Mouse (Mus musculus) lung, embryonic 16.5 days (tissue): ENCODE results near the gene Gm10428. TPM values are rescaled to one million over a fixed set of nuclear protein-coding genes. Genes with fewer than 3 reads are reported as not detected.

Source experiments
- ATAC-seq: fragments of 200-750 bp; cut with Nextera tagmentation; 2 replicates; pipeline ENCODE4 v1.8.0; 2017; ENCODE audit warnings: low read depth, mild to moderate bottlenecking, moderate library complexity
- H3K27ac ChIP-seq: fragments of 300-500 bp; sonication (generic); 2 replicates; pipeline ENCODE4 v1.5.1; 2014; ENCODE audit warnings: mild to moderate bottlenecking, control low read depth, low read length
- H3K27me3 ChIP-seq: fragments of 300-500 bp; sonication (generic); 2 replicates; pipeline ENCODE4 v1.6.1; 2014; ENCODE audit warnings: low read depth, low read length, mixed read lengths; ENCODE audit not compliant: control insufficient read depth, insufficient read depth
- H3K36me3 ChIP-seq: fragments of 300-500 bp; sonication (generic); 2 replicates; pipeline ENCODE4 v1.6.1; 2014; ENCODE audit warnings: low read length; ENCODE audit not compliant: control insufficient read depth, insufficient read depth
- H3K4me1 ChIP-seq: fragments of 300-500 bp; sonication (generic); replicated peaks from 2 replicates; pipeline ENCODE4 v1.6.1; 2014; ENCODE audit warnings: low read length, mixed read lengths; ENCODE audit not compliant: control insufficient read depth, insufficient read depth
- H3K4me2 ChIP-seq: fragments of 300-500 bp; sonication (generic); 2 replicates; pipeline ENCODE4 v1.6.1; 2014; ENCODE audit warnings: low read depth, low read length, control low read depth
- H3K4me3 ChIP-seq: fragments of 300-500 bp; sonication (generic); 2 replicates; pipeline ENCODE4 v1.5.1; 2014; ENCODE audit warnings: mild to moderate bottlenecking, low read length, control low read depth
- H3K9ac ChIP-seq: fragments of 300-500 bp; sonication (generic); 2 replicates; pipeline ENCODE4 v1.6.1; 2014; ENCODE audit warnings: low read length, control low read depth
- H3K9me3 ChIP-seq: fragments of 300-500 bp; sonication (generic); 2 replicates; pipeline ENCODE4 v1.6.1; 2016; ENCODE audit warnings: low read length; ENCODE audit not compliant: control insufficient read depth
- WGBS: fragments of 180-500 bp; shearing (Covaris S2); extraction: QIAGEN DNeasy Blood & Tissue Kit; methylation state at CpG from one replicate; pipeline ENCODE4 v1.1.7; 2014; 5-methylcytosine and 5-hydroxymethylcytosine counted together
- polyA plus RNA-seq: library from polyadenylated mRNA; unstranded; fragments of >200 nt; fragmentation: Nextera tagmentation; extraction: Ambion mirVana; gene quantifications from 2 replicates; pipeline ENCODE4 v1.2.1, GENCODE M21; 2015

Gm10428 gene
- polyA plus RNA-seq = not detected in 2 replicates

DNA sequence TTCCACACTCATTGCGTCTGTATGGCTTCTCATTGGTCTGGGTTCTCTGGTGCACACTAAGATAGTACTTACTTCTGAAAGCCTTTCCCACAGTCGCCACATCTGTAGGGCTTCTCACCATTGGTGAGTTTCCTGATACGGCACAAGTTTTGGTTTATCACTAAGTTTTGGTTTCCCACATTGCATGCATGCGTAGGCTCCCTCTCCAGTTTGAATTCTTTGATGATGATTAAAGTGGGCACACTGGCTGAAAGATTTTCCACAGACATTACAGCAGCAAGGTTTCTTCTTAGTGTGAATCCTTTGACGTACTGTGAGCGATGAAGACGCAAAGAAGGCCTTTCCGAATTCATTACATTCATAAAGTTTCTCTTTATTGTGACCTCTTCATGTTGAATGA lies at the start of gene Gm10428:
Gene Gm10428 (plus strand): TSS at position 321 of the 400 bp plus-strand sequence.
- ATAC-seq = no peak
- H3K9ac ChIP-seq = no peak within 1 kb of the TSS
- no peaks in the 10 kb centered on the region for H3K9me3 ChIP-seq
- no peaks in the 10 kb centered on the region for H3K4me1 ChIP-seq
- H3K4me3 ChIP-seq = no peak within 1 kb of the TSS
- 89% methylated on average over 8 of the region's 8 CpGs for WGBS
- H3K27ac ChIP-seq = no peak within 1 kb of the TSS
- no peaks in the 10 kb centered on the region for H3K27me3 ChIP-seq
- no peaks in the 10 kb centered on the region for H3K36me3 ChIP-seq
- no peak within 1 kb of the TSS for H3K4me2 ChIP-seq

DNA sequence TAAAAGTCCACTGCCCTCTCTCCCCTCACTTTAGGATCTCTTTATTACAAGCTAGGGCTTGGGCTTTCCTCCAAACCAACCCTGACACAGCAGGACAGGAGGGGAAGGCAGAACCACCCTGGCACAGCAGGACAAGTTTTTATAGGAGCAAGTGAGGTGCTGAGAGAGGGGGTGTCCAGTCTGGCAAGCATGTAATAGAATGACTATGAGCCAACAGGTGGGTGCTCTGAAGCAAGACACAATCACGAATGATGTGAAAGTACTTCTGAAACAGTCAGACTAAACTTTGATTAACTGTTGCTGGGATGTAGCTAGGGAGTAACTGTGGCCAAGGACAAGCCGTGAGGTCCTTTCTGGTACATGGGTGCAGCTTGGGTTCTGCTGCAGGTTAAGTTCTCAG lies 46.8 kb upstream of the Gm10428 start:
- H3K9ac ChIP-seq = no peak overlapping the region
- no peak for ATAC-seq
- no peak overlapping the region for H3K27ac ChIP-seq
- no peaks in the 10 kb centered on the region for H3K36me3 ChIP-seq
- no peaks in the 10 kb centered on the region for H3K27me3 ChIP-seq
- H3K4me2 ChIP-seq = no peak overlapping the region
- H3K9me3 ChIP-seq = no peaks in the 10 kb centered on the region
- no peaks in the 10 kb centered on the region for H3K4me1 ChIP-seq
- 81% methylated on average over 2 of the region's 2 CpGs for WGBS
- no peak overlapping the region for H3K4me3 ChIP-seq

DNA sequence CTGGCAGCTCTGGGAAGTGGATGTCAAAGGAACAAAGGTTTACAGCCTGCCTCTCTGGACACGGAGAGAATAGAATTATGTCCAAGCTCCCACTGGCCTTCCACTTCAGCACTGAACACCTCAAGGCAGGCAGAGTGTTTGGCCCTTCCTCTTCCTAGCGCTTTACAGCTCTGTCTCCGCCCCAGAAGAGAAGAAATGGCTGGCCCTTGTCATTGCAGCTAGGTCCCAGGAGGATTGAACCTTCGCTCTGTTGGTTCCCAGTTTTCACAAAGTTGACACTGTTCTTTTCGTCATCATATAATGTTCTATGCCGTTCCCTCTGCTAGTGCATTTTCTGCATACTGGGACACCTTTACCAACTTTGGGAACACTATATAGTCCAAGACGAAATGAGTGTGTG lies 44.6 kb upstream of the Gm10428 start:
- H3K4me1 ChIP-seq = no peaks in the 10 kb centered on the region
- H3K9ac ChIP-seq = no peak overlapping the region
- H3K27ac ChIP-seq = no peak overlapping the region
- WGBS = 74% methylated on average over 7 of the region's 7 CpGs
- 0 out of 2 replicates have a peak, but pooled peaks cover 2% of the 10 kb centered on the region for H3K36me3 ChIP-seq
- H3K27me3 ChIP-seq = no peaks in the 10 kb centered on the region
- no peak for ATAC-seq
- H3K4me2 ChIP-seq = no peak overlapping the region
- H3K4me3 ChIP-seq = no peak overlapping the region
- no peaks in the 10 kb centered on the region for H3K9me3 ChIP-seq

DNA sequence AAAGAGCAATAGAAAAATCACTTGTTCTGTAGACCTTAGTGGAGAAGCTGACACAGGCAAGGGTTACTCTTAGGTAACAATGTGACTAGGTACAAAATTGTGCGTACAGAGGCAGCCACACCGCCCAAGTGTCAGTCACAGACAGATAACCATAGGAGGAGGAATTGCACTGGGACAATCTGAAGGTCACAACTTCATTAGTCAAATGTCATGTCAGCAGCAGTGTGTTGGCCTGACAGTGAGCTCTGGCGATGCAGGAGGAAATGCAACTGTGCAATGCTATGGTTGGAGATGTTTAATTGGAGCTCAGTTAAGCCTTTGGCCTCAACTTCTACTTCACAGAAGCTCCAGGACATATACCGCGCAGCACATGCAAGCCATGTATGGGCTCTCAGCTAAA lies 42.2 kb upstream of the Gm10428 start:
- no peak for ATAC-seq
- WGBS = 76% methylated on average over 5 of the region's 5 CpGs

DNA sequence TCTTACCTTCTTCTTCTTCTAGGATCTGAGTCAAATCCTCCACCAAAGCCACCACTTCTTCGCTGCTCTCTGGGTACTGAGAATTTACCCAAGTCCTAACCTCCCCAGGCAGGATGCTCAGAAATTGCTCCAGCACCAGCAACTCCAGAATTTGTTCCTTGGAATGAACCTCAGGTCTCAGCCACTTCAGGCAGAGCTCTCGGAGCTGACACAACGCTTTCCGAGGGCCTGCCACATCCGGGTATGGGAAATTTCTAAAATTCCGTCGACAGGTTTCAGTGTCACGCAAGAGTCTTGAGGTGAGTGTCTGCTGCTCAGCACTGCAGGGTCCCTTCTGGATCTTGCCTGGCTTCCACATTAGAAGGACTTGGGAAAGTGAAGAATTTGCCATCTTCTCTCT lies 24.6 kb upstream of the Gm10428 start:
- Histone ChIP-seq H3K4me2 (no peak overlapping the region), H3K27ac (no peak overlapping the region), H3K4me3 (no peak overlapping the region), H3K4me1 (peaks cover 6% of the 10 kb centered on the region; the same call in 1 of the 2 replicates), H3K9me3 (no peaks in the 10 kb centered on the region), H3K27me3 (no peaks in the 10 kb centered on the region), H3K36me3 (peaks cover 2% of the 10 kb centered on the region; the same call in 1 of the 2 replicates), H3K9ac (no peak overlapping the region)
- no peak for ATAC-seq
- WGBS = 85% methylated on average over 8 of the region's 8 CpGs

More for the DNA sequence above, 42.2 kb upstream of the Gm10428 start:
- Histone ChIP-seq H3K4me2 (no peak overlapping the region), H3K4me1 (no peaks in the 10 kb centered on the region), H3K9ac (no peak overlapping the region), H3K27ac (no peak overlapping the region), H3K4me3 (no peak overlapping the region), H3K27me3 (no peaks in the 10 kb centered on the region), H3K36me3 (peaks cover 10% of the 10 kb centered on the region), H3K9me3 (no peaks in the 10 kb centered on the region)

DNA sequence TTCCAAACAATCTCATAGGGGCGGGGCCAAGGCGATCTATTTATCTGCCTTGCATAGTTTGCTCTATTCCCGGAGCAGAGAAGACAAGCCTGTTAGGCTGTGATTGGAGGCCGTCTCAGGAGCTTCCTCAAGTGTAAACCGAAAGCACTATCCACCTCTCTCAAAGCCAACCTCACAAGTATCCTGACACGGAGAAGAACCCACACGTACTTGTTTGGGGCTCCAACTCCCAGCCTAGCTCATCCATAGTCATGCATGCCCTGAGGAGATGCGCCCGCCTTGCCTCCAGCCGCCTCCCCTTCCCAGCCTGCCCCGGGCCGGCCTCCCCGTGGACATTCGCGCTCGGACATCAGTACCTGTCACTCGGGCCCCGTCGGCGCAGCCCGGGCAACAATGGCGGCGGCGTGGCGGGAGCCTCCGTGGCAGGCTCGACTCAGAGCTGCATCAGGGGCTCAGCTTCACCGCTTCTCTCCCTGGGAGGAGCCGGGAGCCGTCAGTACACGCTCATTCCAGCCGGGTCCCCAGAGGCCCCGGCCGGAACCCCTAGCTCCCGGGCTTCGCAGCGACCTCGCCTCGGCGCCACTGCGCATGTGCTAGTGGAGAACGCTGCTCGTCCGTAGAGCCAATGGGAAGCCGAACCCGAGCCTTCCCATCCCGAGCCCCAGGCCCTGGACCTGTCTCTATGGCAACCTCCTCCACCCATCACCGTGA lies 21.4 kb upstream of the Gm10428 start, which contains the start of gene Zfp287:
Gene Zfp287 (minus strand): TSS at position 595 of the 711 bp plus-strand sequence.
- Histone ChIP-seq H3K27me3 (no peaks in the 10 kb centered on the region), H3K4me1 (peaks cover 6% of the 10 kb centered on the region; the same call in 1 of the 2 replicates), H3K9ac (peak within 1 kb of the TSS; percentile 72), H3K36me3 (peaks cover 2% of the 10 kb centered on the region; the same call in 1 of the 2 replicates), H3K9me3 (no peaks in the 10 kb centered on the region), H3K4me2 (peak within 1 kb of the TSS; percentile 90), H3K4me3 (peak within 1 kb of the TSS; percentile 63), H3K27ac (peak within 1 kb of the TSS; percentile 38)
- WGBS = 2% methylated on average over 47 of the region's 48 CpGs
- peak; percentile 98 for ATAC-seq

DNA sequence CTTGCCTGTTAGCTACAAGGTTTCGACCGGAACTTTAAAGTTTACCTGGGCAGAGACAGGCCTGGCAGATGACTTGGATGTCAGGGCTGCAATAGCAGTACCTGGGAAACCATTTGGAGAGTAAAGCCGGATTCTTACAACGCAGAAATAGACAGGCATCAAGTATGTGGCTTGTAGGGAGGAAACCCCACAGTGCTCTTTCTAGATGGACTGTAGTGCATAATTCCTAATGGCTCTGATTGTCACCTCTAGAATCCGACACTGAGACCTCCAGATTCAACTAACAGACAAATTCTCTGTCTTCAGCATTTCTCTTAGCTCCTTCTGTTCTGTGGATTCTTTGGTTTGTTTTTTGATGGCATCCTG lies 20.9 kb upstream of the Gm10428 start:
- Histone ChIP-seq H3K27ac (no peak overlapping the region), H3K4me1 (peaks cover 6% of the 10 kb centered on the region; the same call in 1 of the 2 replicates), H3K9ac (no peak overlapping the region), H3K27me3 (no peaks in the 10 kb centered on the region), H3K9me3 (no peaks in the 10 kb centered on the region), H3K4me2 (peak overlapping the region; percentile 90), H3K4me3 (peak overlapping the region; percentile 63), H3K36me3 (peaks cover 2% of the 10 kb centered on the region; the same call in 1 of the 2 replicates)
- 16% methylated on average over 5 of the region's 5 CpGs for WGBS
- ATAC-seq = no peak

DNA sequence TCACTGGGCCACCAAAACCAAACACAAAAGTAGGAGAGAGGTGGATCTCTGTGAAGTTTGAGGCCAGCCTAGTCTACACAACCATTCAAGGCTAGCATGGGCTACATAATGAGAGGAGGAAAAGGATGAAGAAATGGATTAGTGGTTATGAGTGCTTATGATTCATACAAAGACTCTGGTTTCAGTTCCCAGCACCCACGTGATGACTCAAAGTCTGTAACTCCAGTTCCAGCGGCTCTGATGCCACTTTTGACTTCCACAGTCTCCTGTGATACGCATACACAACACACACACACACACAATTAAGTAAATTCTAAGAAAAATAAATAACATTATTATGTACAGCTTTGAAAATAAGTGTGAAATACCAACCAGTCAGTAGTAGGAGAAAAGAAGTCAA lies 20.2 kb upstream of the Gm10428 start:
- Histone ChIP-seq H3K4me2 (no peak overlapping the region), H3K4me3 (no peak overlapping the region), H3K36me3 (no peaks in the 10 kb centered on the region; the same call in 1 of the 2 replicates), H3K27me3 (no peaks in the 10 kb centered on the region), H3K9me3 (no peaks in the 10 kb centered on the region), H3K9ac (no peak overlapping the region), H3K4me1 (peaks cover 6% of the 10 kb centered on the region; the same call in 1 of the 2 replicates), H3K27ac (no peak overlapping the region)
- no peak for ATAC-seq
- 76% methylated on average over 3 of the region's 3 CpGs for WGBS

DNA sequence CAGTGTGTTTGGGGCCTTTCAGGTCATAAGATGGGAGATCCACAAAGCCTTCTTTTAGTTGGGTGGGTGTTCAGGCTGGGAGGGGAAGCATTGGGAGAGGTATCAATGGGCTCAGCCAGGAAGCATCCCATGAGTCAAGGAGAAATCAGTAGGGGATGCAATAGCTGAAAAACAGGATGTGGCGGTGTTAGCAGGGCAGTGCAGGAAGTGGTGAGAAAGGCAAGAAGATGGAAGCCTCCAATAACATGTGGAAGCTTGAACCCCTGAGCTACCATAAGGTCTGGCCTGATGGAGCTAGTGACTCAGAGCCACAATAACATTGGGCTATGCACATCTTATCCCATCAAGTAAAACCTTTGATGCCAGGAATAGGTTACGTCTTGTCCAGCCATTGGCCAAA lies 11.7 kb upstream of the Gm10428 start:
- Histone ChIP-seq H3K36me3 (no peaks in the 10 kb centered on the region), H3K4me2 (no peak overlapping the region), H3K9ac (no peak overlapping the region), H3K4me1 (peaks cover 8% of the 10 kb centered on the region; the same call in 1 of the 2 replicates), H3K27ac (no peak overlapping the region), H3K9me3 (no peaks in the 10 kb centered on the region), H3K4me3 (no peak overlapping the region), H3K27me3 (no peaks in the 10 kb centered on the region)
- no peak for ATAC-seq
- WGBS = 88% methylated on average over 2 of the region's 2 CpGs
